Mouse (Mus musculus) stomach, postnatal 0 days (tissue): ENCODE data around the gene Polr2g. TPM values are rescaled to one million over a fixed set of nuclear protein-coding genes. Genes with fewer than 3 reads are reported as not detected.
A peak's percentile ranks its signal among the peaks of the same experiment; 100 is the strongest.

Source experiments
- ATAC-seq: fragments of 200-750 bp; cut with Nextera tagmentation; 2 replicates; pipeline ENCODE4 v1.8.0; 2017; ENCODE audit not compliant: low FRiP score, low TSS enrichment
- DNase-seq: peaks from one replicate; pipeline ENCODE4 v3.0.0-alpha.2; 2016; ENCODE audit warnings: low spot score
- H3K27ac ChIP-seq: fragments of 300-500 bp; sonication (generic); replicated peaks from 2 replicates; pipeline ENCODE4 v1.5.1; 2014; ENCODE audit warnings: mild to moderate bottlenecking, control low read depth
- H3K27me3 ChIP-seq: fragments of 300-500 bp; sonication (generic); 2 replicates; pipeline ENCODE4 v1.6.1; 2014; ENCODE audit warnings: low read length; ENCODE audit not compliant: control insufficient read depth, insufficient read depth
- H3K36me3 ChIP-seq: fragments of 300-500 bp; sonication (generic); 2 replicates; pipeline ENCODE4 v1.6.1; 2014; ENCODE audit warnings: low read length, mixed read lengths; ENCODE audit not compliant: control insufficient read depth, insufficient read depth
- H3K4me1 ChIP-seq: fragments of 300-500 bp; sonication (generic); replicated peaks from 2 replicates; pipeline ENCODE4 v1.6.1; 2014; ENCODE audit warnings: antibody characterized with exemption; ENCODE audit not compliant: control insufficient read depth, insufficient read depth
- H3K4me2 ChIP-seq: fragments of 300-500 bp; sonication (generic); replicated peaks from 2 replicates; pipeline ENCODE4 v1.6.1; 2014; ENCODE audit warnings: low read depth, mild to moderate bottlenecking, control low read depth, moderate library complexity
- H3K4me3 ChIP-seq: fragments of 300-500 bp; sonication (generic); 2 replicates; pipeline ENCODE4 v1.5.1; 2014; ENCODE audit warnings: low read depth, low read length, control low read depth
- H3K9ac ChIP-seq: fragments of 300-500 bp; sonication (generic); 2 replicates; pipeline ENCODE4 v1.6.1; 2014; ENCODE audit warnings: mild to moderate bottlenecking, low read length, control low read depth, mixed read lengths
- H3K9me3 ChIP-seq: fragments of 300-500 bp; sonication (generic); 2 replicates; pipeline ENCODE4 v1.6.1; 2016; ENCODE audit warnings: low read length; ENCODE audit not compliant: control insufficient read depth
- CTCF ChIP-seq: IDR thresholded peaks from 2 replicates; pipeline ENCODE4 v1.5.1; 2016; ENCODE audit warnings: antibody characterized with exemption, low read depth, mild to moderate bottlenecking, moderate library complexity
- EP300 ChIP-seq: optimal IDR thresholded peaks from 2 replicates; pipeline ENCODE3; 2016; ENCODE audit warnings: antibody characterized with exemption
- WGBS: fragments of 180-500 bp; shearing (Covaris S2); extraction: QIAGEN DNeasy Blood & Tissue Kit; methylation state at CpG from one replicate; pipeline ENCODE4 v1.1.7; 2014; 5-methylcytosine and 5-hydroxymethylcytosine counted together
- polyA plus RNA-seq: library from polyadenylated mRNA; unstranded; fragments of >200 nt; fragmentation: Nextera tagmentation; extraction: Ambion mirVana; gene quantifications from 2 replicates; pipeline ENCODE4 v1.2.1, GENCODE M21; 2015

Gene Polr2g
- polyA plus RNA-seq, 1 experiment from 2014 or later = 108 TPM

GRCm38 (mm10) chr19:8819596-8820423, 21.4 kb upstream of the Polr2g start, which contains the start of gene Hnrnpul2:
Gene Hnrnpul2, plus strand, starts transcription at chr19:8820010.
- 0% methylated on average over 81 of the region's 83 CpGs for WGBS
- Histone ChIP-seq H3K27ac (peak within 1 kb of the TSS; percentile 99), H3K4me3 (peak within 1 kb of the TSS; percentile 99), H3K4me2 (peak within 1 kb of the TSS; percentile 74), H3K9ac (peak within 1 kb of the TSS; percentile 96), H3K36me3 (peaks cover 12% of the 10 kb centered on the region), H3K27me3 (no peaks in the 10 kb centered on the region), H3K4me1 (no peaks in the 10 kb centered on the region), H3K9me3 (no peaks in the 10 kb centered on the region)
- ATAC-seq (peak; percentile 94), DNase-seq (peak; percentile 99)
- TF ChIP-seq CTCF = peak; percentile 23; the same call in 1 of the 2 replicates
- TF ChIP-seq EP300 = no peak

- Histone ChIP-seq H3K27me3 (no peaks in the 10 kb centered on the region), H3K9me3 (no peaks in the 10 kb centered on the region), H3K4me2 (peak within 1 kb of the TSS; percentile 74), H3K9ac (peak within 1 kb of the TSS; percentile 96), H3K4me1 (no peaks in the 10 kb centered on the region), H3K27ac (peak within 1 kb of the TSS; percentile 99), H3K4me3 (peak within 1 kb of the TSS; percentile 99), H3K36me3 (peaks cover 14% of the 10 kb centered on the region)
- TF ChIP-seq CTCF (no peak), EP300 (peak; percentile 59)
- under 1% methylated on average over 33 of the region's 33 CpGs for WGBS
- peak; percentile 97 for DNase-seq
- peak; percentile 91 for ATAC-seq
These were observed 20.6 kb upstream of the Polr2g start, which contains the start of gene Ttc9c for GRCm38 (mm10) chr19:8818801-8819595. Gene Ttc9c, minus strand, starts transcription at chr19:8819333.

GRCm38 (mm10) chr19:8818301-8818798, 20.0 kb upstream of the Polr2g start:
- 12% methylated on average over 14 of the region's 14 CpGs for WGBS
- no peak for DNase-seq
- peaks cover 8% of the 10 kb centered on the region for H3K36me3 ChIP-seq
- H3K9ac ChIP-seq = peak overlapping the region; percentile 57
- H3K9me3 ChIP-seq = no peaks in the 10 kb centered on the region
- peak overlapping the region; percentile 68 for H3K4me2 ChIP-seq
- no peaks in the 10 kb centered on the region for H3K27me3 ChIP-seq
- H3K27ac ChIP-seq = peak overlapping the region; percentile 91
- H3K4me1 ChIP-seq = no peaks in the 10 kb centered on the region
- TF ChIP-seq CTCF (no peak), EP300 (no peak)
- H3K4me3 ChIP-seq = peak overlapping the region; percentile 43
- ATAC-seq = no peak

DNA sequence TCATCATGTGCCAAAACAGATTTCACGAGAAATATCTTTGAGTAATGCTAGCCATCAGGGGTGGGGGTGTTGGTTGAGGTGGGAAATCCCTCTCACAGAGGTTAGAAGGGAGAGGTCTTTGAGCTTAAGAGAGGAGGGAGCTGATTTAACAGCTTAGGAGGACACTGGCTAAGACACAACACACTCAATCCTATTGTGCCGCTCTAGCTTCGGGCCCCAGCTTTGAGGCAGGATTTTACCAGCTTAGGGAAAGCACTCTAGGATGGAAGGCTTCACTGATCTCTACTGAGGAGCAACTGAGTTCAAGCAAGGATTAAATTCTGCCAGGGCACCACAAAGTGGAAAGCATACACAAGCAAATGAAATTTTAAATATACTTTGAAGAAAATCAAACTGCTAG, 18.6 kb upstream of the Polr2g start:
- peak overlapping the region; percentile 18; the same call in 1 of the 2 replicates for H3K9ac ChIP-seq
- no peak for TF ChIP-seq CTCF
- no peak for TF ChIP-seq EP300

DNA sequence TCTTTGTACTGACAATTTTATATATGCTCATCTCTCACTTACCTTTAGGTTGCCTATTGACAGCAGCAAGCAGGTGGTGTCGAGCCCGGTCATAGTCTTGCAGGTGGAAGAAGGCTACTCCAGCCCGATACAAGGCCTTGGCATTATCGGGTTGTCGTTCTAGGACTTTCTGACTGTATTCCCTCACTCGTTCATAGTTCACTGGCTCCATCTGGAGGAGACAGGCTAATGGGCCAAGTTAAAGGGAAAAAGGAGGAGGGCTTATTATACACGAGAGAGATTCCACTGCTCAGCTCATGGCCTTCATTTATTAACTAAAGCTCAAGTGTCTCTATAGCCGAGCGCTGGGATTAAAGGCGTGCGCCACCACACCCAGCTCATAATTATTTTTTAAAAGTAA, 17.4 kb upstream of the Polr2g start:
- DNase-seq = no peak
- no peak overlapping the region for H3K4me3 ChIP-seq
- 63% methylated on average over 11 of the region's 11 CpGs for WGBS
- TF ChIP-seq CTCF (peak; percentile 64), EP300 (no peak)
- H3K27ac ChIP-seq = no peak overlapping the region
- peaks cover 6% of the 10 kb centered on the region; the same call in 1 of the 2 replicates for H3K36me3 ChIP-seq
- no peaks in the 10 kb centered on the region for H3K9me3 ChIP-seq
- no peak overlapping the region for H3K9ac ChIP-seq
- no peak for ATAC-seq
- H3K4me1 ChIP-seq = no peaks in the 10 kb centered on the region
- H3K27me3 ChIP-seq = no peaks in the 10 kb centered on the region
- H3K4me2 ChIP-seq = no peak overlapping the region

More for the DNA sequence above, 18.6 kb upstream of the Polr2g start:
- Histone ChIP-seq H3K4me3 (no peak overlapping the region), H3K27ac (no peak overlapping the region), H3K9me3 (no peaks in the 10 kb centered on the region), H3K4me2 (no peak overlapping the region), H3K4me1 (no peaks in the 10 kb centered on the region), H3K27me3 (no peaks in the 10 kb centered on the region), H3K36me3 (peaks cover 6% of the 10 kb centered on the region; the same call in 1 of the 2 replicates)
- no peak for DNase-seq
- 65% methylated on average over 3 of the region's 3 CpGs for WGBS
- ATAC-seq = no peak
